Mouse (Mus musculus) forebrain, embryonic 15.5 days (tissue): ENCODE results near the gene Kcna10. TPM values are rescaled to one million over a fixed set of nuclear protein-coding genes. Genes with fewer than 3 reads are reported as not detected.

Experiments used
- ATAC-seq: fragments of 200-750 bp; cut with Nextera tagmentation; replicated peaks from 2 replicates; pipeline ENCODE4 v1.8.0; 2017; ENCODE audit warnings: mild to moderate bottlenecking, moderate TSS enrichment, moderate library complexity
- H3K27ac ChIP-seq: fragments of 300-500 bp; sonication (generic); replicated peaks from 2 replicates; pipeline ENCODE4 v1.5.1; 2015; ENCODE audit warnings: mild to moderate bottlenecking, inconsistent platforms
- H3K27me3 ChIP-seq: fragments of 300-500 bp; sonication (generic); 2 replicates; pipeline ENCODE4 v1.6.1; 2015; ENCODE audit warnings: inconsistent platforms
- H3K36me3 ChIP-seq: fragments of 300-500 bp; sonication (generic); 2 replicates; pipeline ENCODE4 v1.6.1; 2015; ENCODE audit warnings: mild to moderate bottlenecking, inconsistent platforms
- H3K4me1 ChIP-seq: fragments of 300-500 bp; sonication (generic); 2 replicates; pipeline ENCODE4 v1.6.1; 2015; ENCODE audit warnings: inconsistent platforms
- H3K4me2 ChIP-seq: fragments of 300-500 bp; sonication (generic); replicated peaks from 2 replicates; pipeline ENCODE4 v1.6.1; 2015; ENCODE audit warnings: mild to moderate bottlenecking, inconsistent platforms
- H3K4me3 ChIP-seq: fragments of 300-500 bp; sonication (generic); 2 replicates; pipeline ENCODE4 v1.5.1; 2015; ENCODE audit warnings: mild to moderate bottlenecking, inconsistent platforms
- H3K9ac ChIP-seq: fragments of 300-500 bp; sonication (generic); replicated peaks from 2 replicates; pipeline ENCODE4 v1.6.1; 2015; ENCODE audit warnings: mild to moderate bottlenecking, inconsistent platforms
- H3K9me3 ChIP-seq: fragments of 300-500 bp; sonication (generic); 2 replicates; pipeline ENCODE4 v1.6.1; 2016; ENCODE audit warnings: inconsistent platforms
- WGBS: fragments of 180-500 bp; shearing (Covaris S2); methylation state at CpG from one replicate; pipeline ENCODE4 v1.1.7; 2015; ENCODE audit warnings: mixed read lengths; 5-methylcytosine and 5-hydroxymethylcytosine counted together
- polyA plus RNA-seq: library from polyadenylated mRNA; unstranded; fragments of >200 nt; fragmentation: Nextera tagmentation; extraction: Ambion mirVana; gene quantifications from 2 replicates; pipeline ENCODE4 v1.2.1, GENCODE M21; 2015

Gene Kcna10
- polyA plus RNA-seq, 1 experiment from 2014 or later = not detected

GRCm38 (mm10) chr3:107230527-107230926, 47.7 kb downstream of the Kcna10 start, which contains the start of gene A630076J17Rik:
Gene A630076J17Rik, plus strand, starts transcription at chr3:107230614.
- no peak within 1 kb of the TSS for H3K9ac ChIP-seq
- H3K27ac ChIP-seq = no peak within 1 kb of the TSS
- ATAC-seq = no peak
- WGBS = 72% methylated on average over 1 of the region's 1 CpGs
- H3K4me1 ChIP-seq = no peaks in the 10 kb centered on the region
- no peaks in the 10 kb centered on the region for H3K36me3 ChIP-seq
- H3K27me3 ChIP-seq = no peaks in the 10 kb centered on the region
- H3K4me3 ChIP-seq = no peak within 1 kb of the TSS
- H3K9me3 ChIP-seq = no peaks in the 10 kb centered on the region
- no peak within 1 kb of the TSS for H3K4me2 ChIP-seq

- WGBS = 70% methylated on average over 4 of the region's 4 CpGs
- Histone ChIP-seq H3K4me3 (no peak overlapping the region), H3K36me3 (no peaks in the 10 kb centered on the region), H3K9ac (no peak overlapping the region), H3K27me3 (no peaks in the 10 kb centered on the region), H3K4me2 (no peak overlapping the region), H3K27ac (no peak overlapping the region), H3K4me1 (no peaks in the 10 kb centered on the region), H3K9me3 (no peaks in the 10 kb centered on the region)
- no peak for ATAC-seq
Measured at GRCm38 (mm10) chr3:107231202-107231601, 48.3 kb downstream of the Kcna10 start.

- WGBS = 5% methylated on average over 11 of the region's 11 CpGs
- Histone ChIP-seq H3K9me3 (no peaks in the 10 kb centered on the region), H3K27ac (no peak overlapping the region), H3K27me3 (no peaks in the 10 kb centered on the region), H3K36me3 (no peaks in the 10 kb centered on the region), H3K4me3 (no peak overlapping the region), H3K4me2 (0 out of 2 replicates have a peak overlapping the region, but pooled peaks have one; percentile 17), H3K9ac (no peak overlapping the region), H3K4me1 (no peaks in the 10 kb centered on the region)
- ATAC-seq = peak; percentile 78
Measured at GRCm38 (mm10) chr3:107233351-107233813, 50.5 kb downstream of the Kcna10 start.

- Histone ChIP-seq H3K4me2 (no peak overlapping the region), H3K4me3 (no peak overlapping the region), H3K27ac (no peak overlapping the region), H3K9ac (no peak overlapping the region), H3K4me1 (no peaks in the 10 kb centered on the region), H3K9me3 (no peaks in the 10 kb centered on the region), H3K36me3 (no peaks in the 10 kb centered on the region), H3K27me3 (no peaks in the 10 kb centered on the region)
- peak; percentile 41 for ATAC-seq
- WGBS = 41% methylated on average over 2 of the region's 2 CpGs
Measured at GRCm38 (mm10) chr3:107233945-107234344, 51.1 kb downstream of the Kcna10 start.

- 58% methylated on average over 2 of the region's 2 CpGs for WGBS
- no peak for ATAC-seq
- H3K36me3 ChIP-seq = no peaks in the 10 kb centered on the region
- H3K9ac ChIP-seq = no peak overlapping the region
- no peak overlapping the region for H3K4me2 ChIP-seq
- H3K27me3 ChIP-seq = no peaks in the 10 kb centered on the region
- H3K27ac ChIP-seq = no peak overlapping the region
- H3K4me1 ChIP-seq = peaks cover 10% of the 10 kb centered on the region; the same call in 1 of the 2 replicates
- H3K4me3 ChIP-seq = no peak overlapping the region
- H3K9me3 ChIP-seq = no peaks in the 10 kb centered on the region
Measured at GRCm38 (mm10) chr3:107238051-107238450, 55.2 kb downstream of the Kcna10 start.

GRCm38 (mm10) chr3:107238471-107238980, 55.7 kb downstream of the Kcna10 start:
- Histone ChIP-seq H3K9ac (no peak overlapping the region), H3K4me3 (no peak overlapping the region), H3K4me2 (no peak overlapping the region), H3K9me3 (no peaks in the 10 kb centered on the region), H3K27me3 (no peaks in the 10 kb centered on the region), H3K36me3 (no peaks in the 10 kb centered on the region), H3K27ac (no peak overlapping the region), H3K4me1 (peaks cover 10% of the 10 kb centered on the region; the same call in 1 of the 2 replicates)
- ATAC-seq = no peak
- WGBS = 90% methylated on average over 8 of the region's 8 CpGs

GRCm38 (mm10) chr3:107239607-107240006, 56.8 kb downstream of the Kcna10 start, which contains the start of gene Prok1:
Gene Prok1, minus strand, starts transcription at chr3:107239707.
- no peaks in the 10 kb centered on the region for H3K36me3 ChIP-seq
- H3K9me3 ChIP-seq = no peaks in the 10 kb centered on the region
- peaks cover 10% of the 10 kb centered on the region; the same call in 1 of the 2 replicates for H3K4me1 ChIP-seq
- ATAC-seq = no peak
- no peaks in the 10 kb centered on the region for H3K27me3 ChIP-seq
- H3K4me2 ChIP-seq = no peak within 1 kb of the TSS
- WGBS = 90% methylated on average over 9 of the region's 9 CpGs
- no peak within 1 kb of the TSS for H3K27ac ChIP-seq
- H3K9ac ChIP-seq = no peak within 1 kb of the TSS
- H3K4me3 ChIP-seq = no peak within 1 kb of the TSS

GRCm38 (mm10) chr3:107241389-107242094, 58.7 kb downstream of the Kcna10 start:
- Histone ChIP-seq H3K4me1 (peaks cover 10% of the 10 kb centered on the region; the same call in 1 of the 2 replicates), H3K27me3 (no peaks in the 10 kb centered on the region), H3K36me3 (no peaks in the 10 kb centered on the region), H3K27ac (no peak overlapping the region), H3K4me3 (no peak overlapping the region), H3K4me2 (0 out of 2 replicates have a peak overlapping the region, but pooled peaks have one; percentile 2), H3K9ac (no peak overlapping the region), H3K9me3 (no peaks in the 10 kb centered on the region)
- 13% methylated on average over 14 of the region's 14 CpGs for WGBS
- peak; percentile 60 for ATAC-seq

Other genes starting within 250 kb of the Kcna10 start
- gene Kcna3, start 146.9 kb upstream of the Kcna10 start, polyA plus RNA-seq = 21.8 and 21.9 TPM in 2 replicates
- 0.73 and 0.83 TPM in 2 replicates for gene Kcna2, start 81.9 kb upstream of the Kcna10 start, polyA plus RNA-seq
- gene Cym, start 38.7 kb downstream of the Kcna10 start, polyA plus RNA-seq = 0.14 TPM in 1 of 2 replicates, not detected in the other
- not detected in 2 replicates for gene A630076J17Rik, start 47.6 kb downstream of the Kcna10 start, polyA plus RNA-seq
- gene Prok1, start 56.7 kb downstream of the Kcna10 start, polyA plus RNA-seq = 0.08 TPM in 1 of 2 replicates, not detected in the other
- gene Lamtor5, start 95.8 kb downstream of the Kcna10 start, polyA plus RNA-seq = 213 and 228 TPM in 2 replicates
- gene Slc16a4, start 108.2 kb downstream of the Kcna10 start, polyA plus RNA-seq = 2.6 and 3.1 TPM in 2 replicates
- gene Rbm15, start 150.6 kb downstream of the Kcna10 start, polyA plus RNA-seq = 9.8 and 10.5 TPM in 2 replicates